Mouse (Mus musculus) stomach, postnatal 0 days (tissue): ENCODE results near the gene Gins2. TPM values are rescaled to one million over a fixed set of nuclear protein-coding genes. Genes with fewer than 3 reads are reported as not detected.
A peak's percentile ranks its signal among the peaks of the same experiment; 100 is the strongest.

Source experiments
- ATAC-seq: fragments of 200-750 bp; cut with Nextera tagmentation; 2 replicates; pipeline ENCODE4 v1.8.0; 2017; ENCODE audit not compliant: low FRiP score, low TSS enrichment
- DNase-seq: peaks from one replicate; pipeline ENCODE4 v3.0.0-alpha.2; 2016; ENCODE audit warnings: low spot score
- H3K27ac ChIP-seq: fragments of 300-500 bp; sonication (generic); replicated peaks from 2 replicates; pipeline ENCODE4 v1.5.1; 2014; ENCODE audit warnings: mild to moderate bottlenecking, control low read depth
- H3K27me3 ChIP-seq: fragments of 300-500 bp; sonication (generic); 2 replicates; pipeline ENCODE4 v1.6.1; 2014; ENCODE audit warnings: low read length; ENCODE audit not compliant: control insufficient read depth, insufficient read depth
- H3K36me3 ChIP-seq: fragments of 300-500 bp; sonication (generic); 2 replicates; pipeline ENCODE4 v1.6.1; 2014; ENCODE audit warnings: low read length, mixed read lengths; ENCODE audit not compliant: control insufficient read depth, insufficient read depth
- H3K4me1 ChIP-seq: fragments of 300-500 bp; sonication (generic); replicated peaks from 2 replicates; pipeline ENCODE4 v1.6.1; 2014; ENCODE audit warnings: antibody characterized with exemption; ENCODE audit not compliant: control insufficient read depth, insufficient read depth
- H3K4me2 ChIP-seq: fragments of 300-500 bp; sonication (generic); replicated peaks from 2 replicates; pipeline ENCODE4 v1.6.1; 2014; ENCODE audit warnings: low read depth, mild to moderate bottlenecking, control low read depth, moderate library complexity
- H3K4me3 ChIP-seq: fragments of 300-500 bp; sonication (generic); 2 replicates; pipeline ENCODE4 v1.5.1; 2014; ENCODE audit warnings: low read depth, low read length, control low read depth
- H3K9ac ChIP-seq: fragments of 300-500 bp; sonication (generic); 2 replicates; pipeline ENCODE4 v1.6.1; 2014; ENCODE audit warnings: mild to moderate bottlenecking, low read length, control low read depth, mixed read lengths
- H3K9me3 ChIP-seq: fragments of 300-500 bp; sonication (generic); 2 replicates; pipeline ENCODE4 v1.6.1; 2016; ENCODE audit warnings: low read length; ENCODE audit not compliant: control insufficient read depth
- CTCF ChIP-seq: IDR thresholded peaks from 2 replicates; pipeline ENCODE4 v1.5.1; 2016; ENCODE audit warnings: antibody characterized with exemption, low read depth, mild to moderate bottlenecking, moderate library complexity
- EP300 ChIP-seq: optimal IDR thresholded peaks from 2 replicates; pipeline ENCODE3; 2016; ENCODE audit warnings: antibody characterized with exemption
- WGBS: fragments of 180-500 bp; shearing (Covaris S2); extraction: QIAGEN DNeasy Blood & Tissue Kit; methylation state at CpG from one replicate; pipeline ENCODE4 v1.1.7; 2014; 5-methylcytosine and 5-hydroxymethylcytosine counted together
- polyA plus RNA-seq: library from polyadenylated mRNA; unstranded; fragments of >200 nt; fragmentation: Nextera tagmentation; extraction: Ambion mirVana; gene quantifications from 2 replicates; pipeline ENCODE4 v1.2.1, GENCODE M21; 2015

Gene Gins2
- polyA plus RNA-seq, 1 experiment from 2014 or later = 35.5 TPM

- TF ChIP-seq CTCF (no peak), EP300 (no peak)
- no peaks in the 10 kb centered on the region for H3K27me3 ChIP-seq
- no peaks in the 10 kb centered on the region for H3K9me3 ChIP-seq
- H3K9ac ChIP-seq = no peak overlapping the region
- WGBS = 83% methylated on average over 21 of the region's 21 CpGs
- H3K4me1 ChIP-seq = no peaks in the 10 kb centered on the region
- ATAC-seq = no peak
- H3K4me2 ChIP-seq = no peak overlapping the region
- no peak overlapping the region for H3K27ac ChIP-seq
- H3K4me3 ChIP-seq = no peak overlapping the region
- H3K36me3 ChIP-seq = peaks cover 60% of the 10 kb centered on the region
- no peak for DNase-seq
These were observed 16.6 kb downstream of the Gins2 start for GRCm38 (mm10) chr8:120572534-120572933.

- no peak for ATAC-seq
- H3K36me3 ChIP-seq = peaks cover 60% of the 10 kb centered on the region
- 88% methylated on average over 8 of the region's 8 CpGs for WGBS
These were observed 17.5 kb downstream of the Gins2 start for GRCm38 (mm10) chr8:120571561-120571960.

GRCm38 (mm10) chr8:120569939-120570715, 19.0 kb downstream of the Gins2 start:
- TF ChIP-seq CTCF = peak; percentile 94
- no peak for TF ChIP-seq EP300
- ATAC-seq (peak; percentile 13; the same call in 1 of the 2 replicates), DNase-seq (peak; percentile 85)

More at GRCm38 (mm10) chr8:120571561-120571960, 17.5 kb downstream of the Gins2 start:
- Histone ChIP-seq H3K9ac (no peak overlapping the region), H3K27ac (no peak overlapping the region), H3K4me1 (no peaks in the 10 kb centered on the region), H3K4me2 (no peak overlapping the region), H3K9me3 (no peaks in the 10 kb centered on the region), H3K4me3 (no peak overlapping the region), H3K27me3 (no peaks in the 10 kb centered on the region)
- TF ChIP-seq EP300 (no peak), CTCF (no peak)
- no peak for DNase-seq

GRCm38 (mm10) chr8:120569123-120569522, 20.0 kb downstream of the Gins2 start:
- H3K4me1 ChIP-seq = no peaks in the 10 kb centered on the region
- H3K4me3 ChIP-seq = no peak overlapping the region
- H3K9ac ChIP-seq = no peak overlapping the region
- 90% methylated on average over 15 of the region's 17 CpGs for WGBS
- TF ChIP-seq EP300 = no peak
- H3K27me3 ChIP-seq = no peaks in the 10 kb centered on the region
- H3K27ac ChIP-seq = no peak overlapping the region
- no peak overlapping the region for H3K4me2 ChIP-seq
- peaks cover 45% of the 10 kb centered on the region for H3K36me3 ChIP-seq
- no peak for DNase-seq
- H3K9me3 ChIP-seq = no peaks in the 10 kb centered on the region
- no peak for ATAC-seq

More at GRCm38 (mm10) chr8:120569939-120570715, 19.0 kb downstream of the Gins2 start:
- no peak overlapping the region for H3K4me3 ChIP-seq
- H3K27me3 ChIP-seq = no peaks in the 10 kb centered on the region
- H3K4me2 ChIP-seq = no peak overlapping the region
- H3K9ac ChIP-seq = no peak overlapping the region
- H3K9me3 ChIP-seq = no peaks in the 10 kb centered on the region
- H3K4me1 ChIP-seq = no peaks in the 10 kb centered on the region
- 55% methylated on average over 13 of the region's 13 CpGs for WGBS
- H3K36me3 ChIP-seq = peaks cover 51% of the 10 kb centered on the region
- H3K27ac ChIP-seq = no peak overlapping the region

- no peak overlapping the region for H3K9ac ChIP-seq
- ATAC-seq = no peak
- WGBS = 97% methylated on average over 37 of the region's 37 CpGs
- TF ChIP-seq CTCF (no peak), EP300 (no peak)
- no peak for DNase-seq
- H3K4me2 ChIP-seq = no peak overlapping the region
- no peak overlapping the region for H3K4me3 ChIP-seq
- no peaks in the 10 kb centered on the region for H3K27me3 ChIP-seq
- H3K9me3 ChIP-seq = no peaks in the 10 kb centered on the region
- H3K4me1 ChIP-seq = peaks cover 2% of the 10 kb centered on the region
- H3K36me3 ChIP-seq = peaks cover 36% of the 10 kb centered on the region
- H3K27ac ChIP-seq = no peak overlapping the region
These were observed 20.8 kb downstream of the Gins2 start for GRCm38 (mm10) chr8:120568164-120568798.

- Histone ChIP-seq H3K9ac (no peak overlapping the region), H3K36me3 (peaks cover 33% of the 10 kb centered on the region), H3K4me3 (no peak overlapping the region), H3K27ac (no peak overlapping the region), H3K9me3 (no peaks in the 10 kb centered on the region), H3K27me3 (no peaks in the 10 kb centered on the region), H3K4me2 (no peak overlapping the region), H3K4me1 (peaks cover 5% of the 10 kb centered on the region)
- no peak for ATAC-seq
- 96% methylated on average over 17 of the region's 17 CpGs for WGBS
- no peak for TF ChIP-seq CTCF
- TF ChIP-seq EP300 = no peak
- DNase-seq = no peak
These were observed 21.4 kb downstream of the Gins2 start for GRCm38 (mm10) chr8:120567731-120568130.
